Mouse (Mus musculus) testis, adult 2 months (tissue): Measurements from ENCODE around the gene Mylip.

ENCODE experiments used
- CTCF ChIP-seq: fragments of 200-500 bp; IDR thresholded peaks from 2 replicates; pipeline ENCODE4 v1.5.1; 2012; ENCODE audit warnings: low read depth, mild to moderate bottlenecking, inconsistent platforms, low read length, moderate library complexity; ENCODE audit not compliant: control insufficient read depth, insufficient read depth, insufficient replicate concordance
- POLR2A ChIP-seq: fragments of 200-500 bp; IDR thresholded peaks from 2 replicates; pipeline ENCODE4 v1.6.1; 2012; ENCODE audit warnings: low read depth, mild to moderate bottlenecking, inconsistent platforms, low read length, moderate library complexity; ENCODE audit not compliant: control insufficient read depth

DNA sequence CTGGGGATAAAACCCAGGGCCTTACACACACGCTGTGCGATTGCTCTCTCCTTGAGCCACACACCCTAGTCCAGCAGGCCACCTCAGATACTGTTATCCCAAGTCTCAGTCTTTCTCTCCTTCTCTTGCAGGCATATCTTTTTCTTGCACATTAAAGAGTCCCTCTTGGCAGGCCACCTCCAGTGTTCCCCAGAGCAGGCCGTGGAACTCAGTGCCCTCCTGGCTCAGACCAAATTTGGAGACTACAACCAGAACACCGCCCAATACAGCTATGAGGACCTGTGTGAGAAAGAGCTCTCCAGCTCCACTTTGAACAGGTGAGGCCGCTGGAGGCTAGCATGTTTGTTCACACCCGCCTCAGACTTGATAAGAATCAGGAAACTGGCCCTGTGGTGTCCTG lies 14.7 kb downstream of the Mylip start:
- TF ChIP-seq CTCF, result no peak
- TF ChIP-seq POLR2A, result no peak
